Mouse (Mus musculus) kidney, adult 2 months (tissue): Measurements from ENCODE around the gene Zfp687. TPM values are rescaled to one million over a fixed set of nuclear protein-coding genes. Genes with fewer than 3 reads are reported as not detected.

Experiments
- DNase-seq: peaks from one replicate; pipeline ENCODE4 v3.0.0; 2021
- H3K27ac ChIP-seq: fragments of 200-500 bp; 2 replicates; pipeline ENCODE4 v1.5.1; 2012; ENCODE audit warnings: low read depth, low read length, control low read depth, inconsistent platforms; ENCODE audit not compliant: insufficient read depth
- H3K27me3 ChIP-seq: fragments of 200-500 bp; replicated peaks from 2 replicates; pipeline ENCODE4 v1.6.1; 2012; ENCODE audit warnings: mild to moderate bottlenecking, moderate library complexity, low read length, inconsistent platforms; ENCODE audit not compliant: control insufficient read depth, insufficient read depth
- H3K36me3 ChIP-seq: fragments of 200-500 bp; 2 replicates; pipeline ENCODE4 v1.6.1; 2012; ENCODE audit warnings: mild to moderate bottlenecking, moderate library complexity, low read length, inconsistent platforms; ENCODE audit not compliant: control insufficient read depth, insufficient read depth
- H3K4me1 ChIP-seq: fragments of 200-500 bp; 2 replicates; pipeline ENCODE4 v1.6.1; 2011; ENCODE audit warnings: low read length; ENCODE audit not compliant: control insufficient read depth, insufficient read depth
- H3K4me3 ChIP-seq: fragments of 200-500 bp; 2 replicates; pipeline ENCODE4 v1.5.1; 2011; ENCODE audit warnings: mild to moderate bottlenecking, low read depth, low read length, control low read depth; ENCODE audit not compliant: insufficient read depth
- CTCF ChIP-seq: fragments of 200-500 bp; conservative IDR thresholded peaks from 2 replicates; pipeline ENCODE4 v1.5.1; 2011; ENCODE audit warnings: low read depth, mild to moderate bottlenecking, control low read depth, low read length, moderate library complexity, mixed read lengths; ENCODE audit not compliant: insufficient read depth, insufficient read length
- POLR2A ChIP-seq: fragments of 200-500 bp; IDR thresholded peaks from one replicate; pipeline ENCODE4 v1.6.1; 2011; ENCODE audit warnings: low read depth, low read length, control low read depth
- WGBS: fragments of 180-500 bp; shearing (Covaris S2); methylation state at CpG from one replicate; pipeline ENCODE4 v1.1.7; 2018; 5-methylcytosine and 5-hydroxymethylcytosine counted together
- polyA plus RNA-seq: library from polyadenylated mRNA; depleted of rRNA; stranded (reverse); fragments of >200 nt; gene quantifications from 2 replicates; pipeline ENCODE4 v1.2.3, GENCODE M21; 2012

The Zfp687 gene
- polyA plus RNA-seq, 1 experiment = 16.3 TPM

DNA sequence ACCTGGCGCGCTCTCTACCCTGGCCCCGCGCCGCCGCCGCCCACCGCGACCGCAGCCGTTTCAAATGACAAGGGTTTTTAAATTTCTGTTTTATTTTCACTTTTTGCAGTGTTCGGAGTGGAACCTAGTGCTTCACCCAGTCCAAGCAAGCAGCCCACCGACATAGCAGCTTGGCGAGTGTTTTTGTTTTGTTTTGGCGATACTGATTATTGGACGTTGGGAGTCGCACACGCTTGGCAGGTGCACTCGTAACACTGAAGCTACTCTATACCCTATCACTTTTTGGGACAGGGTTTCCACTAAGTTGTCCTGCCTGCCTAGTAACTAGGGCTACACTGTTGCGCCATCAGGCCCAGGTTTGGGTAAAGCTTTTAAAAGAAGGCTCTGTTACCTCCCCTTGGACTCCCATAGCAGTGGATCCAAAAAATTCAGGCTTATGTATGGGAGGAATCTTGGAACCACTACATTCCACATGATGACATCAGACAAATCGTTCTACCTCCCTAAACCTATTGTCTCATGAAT is 1.3 kb upstream of the Zfp687 start:
- Histone ChIP-seq H3K27me3 (no peaks in the 10 kb centered on the region), H3K4me1 (peaks cover 5% of the 10 kb centered on the region; the same call in 1 of the 2 replicates), H3K27ac (peak overlapping the region; percentile 36; the same call in 1 of the 2 replicates), H3K4me3 (peak overlapping the region; percentile 76), H3K36me3 (no peaks in the 10 kb centered on the region)
- TF ChIP-seq POLR2A (no peak), CTCF (no peak)
- WGBS = 6% methylated on average over 21 of the region's 21 CpGs
- no peak for DNase-seq

DNA sequence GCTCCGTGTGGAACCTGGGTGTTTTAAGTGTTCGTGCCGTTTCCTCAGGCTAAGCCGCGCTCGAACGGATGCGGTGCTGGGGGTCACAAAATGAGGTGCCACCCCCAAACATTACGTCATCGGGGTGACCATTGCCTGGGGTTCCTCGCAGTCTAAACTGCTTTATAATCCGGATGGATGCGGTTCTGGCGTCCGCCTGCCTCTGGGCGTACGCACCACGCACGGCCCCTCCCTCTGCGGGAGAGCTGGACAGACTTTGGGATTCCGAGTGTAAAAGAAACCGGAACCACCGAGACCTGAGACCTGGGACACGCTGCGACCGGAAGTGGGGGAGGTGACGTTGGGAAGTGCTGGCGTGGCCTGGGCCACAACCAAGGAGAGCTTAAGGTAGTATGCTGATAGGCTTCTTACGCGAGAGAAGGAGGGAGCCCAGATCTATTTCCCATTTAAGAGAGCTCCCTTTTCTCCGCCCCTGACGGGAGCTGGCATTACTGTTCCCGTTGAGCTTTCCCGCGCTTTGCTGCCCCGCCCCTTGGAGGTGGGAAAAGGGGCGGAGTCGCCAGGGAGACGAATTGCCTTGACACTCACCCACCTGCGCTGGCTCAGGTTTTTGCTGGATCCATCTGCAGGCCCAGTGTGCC is 763 bp upstream of the Zfp687 start:
- Histone ChIP-seq H3K4me1 (peaks cover 5% of the 10 kb centered on the region; the same call in 1 of the 2 replicates), H3K27ac (peak overlapping the region; percentile 93), H3K27me3 (no peaks in the 10 kb centered on the region), H3K4me3 (peak overlapping the region; percentile 76), H3K36me3 (no peaks in the 10 kb centered on the region)
- DNase-seq = peak; percentile 99
- TF ChIP-seq CTCF (0 out of 2 replicates have a peak, but pooled peaks have one; percentile 6), POLR2A (no peak)
- WGBS = 1% methylated on average over 40 of the region's 40 CpGs

DNA sequence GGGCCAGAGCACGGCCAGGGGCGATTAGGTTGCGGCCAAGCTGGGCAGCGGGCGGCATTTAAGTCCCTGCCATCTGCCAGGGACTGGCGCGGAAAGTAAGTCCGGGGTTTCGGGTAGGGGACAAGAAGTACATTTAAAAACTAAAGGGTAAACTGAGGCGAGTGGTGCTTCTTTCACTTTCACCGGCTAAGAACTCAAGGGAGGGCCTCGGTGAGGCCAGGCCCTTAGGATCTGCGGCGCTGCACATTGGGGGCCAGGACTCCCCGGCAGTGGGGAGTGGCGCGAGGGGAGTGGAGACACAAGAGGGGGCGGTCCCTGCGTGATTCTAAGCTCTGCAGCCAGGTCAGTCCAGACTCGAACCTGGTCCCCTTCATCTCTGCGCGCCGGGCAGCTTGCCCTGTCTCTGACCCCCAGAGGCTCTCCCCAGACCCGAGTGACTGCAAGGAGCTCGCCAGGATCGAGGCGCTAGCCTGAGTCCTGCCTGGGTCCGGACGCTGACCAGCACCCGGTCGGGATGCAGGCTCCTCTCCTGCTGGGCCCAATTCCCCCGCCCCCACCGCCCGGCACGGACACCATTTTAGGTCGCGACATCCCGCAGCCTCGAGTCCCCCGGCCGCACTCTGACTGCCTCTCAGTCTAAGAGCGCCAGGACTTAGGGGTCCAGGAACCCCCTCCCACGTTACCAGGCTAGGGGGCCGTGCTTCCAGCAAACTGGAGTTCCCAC is 658 bp downstream of the Zfp687 start:
- TF ChIP-seq POLR2A = no peak
- no peak for TF ChIP-seq CTCF
- DNase-seq = peak; percentile 43
- no peaks in the 10 kb centered on the region for H3K27me3 ChIP-seq
- H3K27ac ChIP-seq = peak overlapping the region; percentile 35; the same call in 1 of the 2 replicates
- WGBS = 2% methylated on average over 44 of the region's 44 CpGs
- peaks cover 5% of the 10 kb centered on the region; the same call in 1 of the 2 replicates for H3K4me1 ChIP-seq
- H3K4me3 ChIP-seq = peak overlapping the region; percentile 65
- H3K36me3 ChIP-seq = no peaks in the 10 kb centered on the region

DNA sequence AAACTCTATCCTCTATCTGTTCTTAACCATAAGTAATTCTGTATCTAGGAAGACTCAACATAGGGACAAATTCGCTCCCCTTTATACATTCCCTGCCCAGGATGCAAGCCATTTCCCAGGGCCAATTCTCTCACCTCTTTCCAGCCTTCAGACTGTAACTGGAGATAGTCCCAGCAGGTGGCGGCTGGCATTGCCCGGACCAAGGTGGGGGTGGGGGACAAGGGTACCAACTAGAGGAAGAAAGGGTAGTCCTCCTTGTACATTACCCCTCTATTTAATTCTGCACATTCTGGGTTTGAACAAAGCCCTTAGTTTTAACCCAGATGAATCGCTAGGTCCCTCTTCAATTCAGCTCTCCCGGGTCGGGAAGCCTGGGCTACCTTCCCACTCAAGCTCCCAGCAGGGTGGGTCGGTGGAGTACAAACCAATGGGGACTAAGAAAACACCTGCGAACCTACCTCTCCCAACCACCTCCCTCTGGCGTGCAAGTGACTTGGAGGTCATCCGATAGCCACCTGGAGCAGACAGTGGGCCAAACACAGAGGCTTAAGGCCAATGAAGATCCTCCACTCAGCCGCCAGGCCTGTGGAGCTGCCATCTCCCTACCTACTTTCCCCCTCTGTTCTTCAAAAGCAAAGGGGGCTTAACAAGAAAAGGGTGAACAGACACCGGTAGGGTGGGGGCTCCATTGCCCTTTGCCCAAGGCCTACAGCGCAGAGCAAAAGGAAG is 1.4 kb downstream of the Zfp687 start:
- DNase-seq = peak; percentile 19
- Histone ChIP-seq H3K36me3 (no peaks in the 10 kb centered on the region), H3K27ac (peak overlapping the region; percentile 35; the same call in 1 of the 2 replicates), H3K4me3 (peak overlapping the region; percentile 65), H3K27me3 (no peaks in the 10 kb centered on the region), H3K4me1 (peaks cover 5% of the 10 kb centered on the region; the same call in 1 of the 2 replicates)
- TF ChIP-seq CTCF (0 out of 2 replicates have a peak, but pooled peaks have one; percentile 26), POLR2A (no peak)
- 23% methylated on average over 13 of the region's 13 CpGs for WGBS

DNA sequence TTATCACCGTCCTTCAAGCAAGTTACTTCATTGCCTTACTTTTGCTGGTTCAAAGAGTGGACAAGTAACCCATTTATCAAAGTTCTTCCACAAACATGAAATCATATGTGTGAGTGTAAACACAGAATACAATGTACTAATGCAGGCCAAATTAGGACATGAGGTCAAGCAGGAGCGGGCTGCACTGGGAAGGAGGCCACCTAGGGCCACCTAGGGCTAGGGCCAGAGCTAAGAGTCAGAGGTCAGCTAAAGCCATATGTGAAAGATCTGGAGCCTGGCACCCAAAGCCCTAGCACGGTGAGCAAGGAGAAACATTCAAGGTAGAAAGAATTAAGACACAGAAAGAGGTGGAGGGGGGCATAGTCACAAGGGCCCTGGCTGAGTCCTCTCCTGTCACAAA is 2.3 kb downstream of the Zfp687 start:
- Histone ChIP-seq H3K27ac (no peak overlapping the region), H3K36me3 (no peaks in the 10 kb centered on the region), H3K4me3 (no peak overlapping the region), H3K27me3 (no peaks in the 10 kb centered on the region), H3K4me1 (peaks cover 5% of the 10 kb centered on the region; the same call in 1 of the 2 replicates)
- TF ChIP-seq POLR2A (no peak), CTCF (no peak)
- WGBS = 80% methylated on average over 3 of the region's 3 CpGs
- DNase-seq = no peak

DNA sequence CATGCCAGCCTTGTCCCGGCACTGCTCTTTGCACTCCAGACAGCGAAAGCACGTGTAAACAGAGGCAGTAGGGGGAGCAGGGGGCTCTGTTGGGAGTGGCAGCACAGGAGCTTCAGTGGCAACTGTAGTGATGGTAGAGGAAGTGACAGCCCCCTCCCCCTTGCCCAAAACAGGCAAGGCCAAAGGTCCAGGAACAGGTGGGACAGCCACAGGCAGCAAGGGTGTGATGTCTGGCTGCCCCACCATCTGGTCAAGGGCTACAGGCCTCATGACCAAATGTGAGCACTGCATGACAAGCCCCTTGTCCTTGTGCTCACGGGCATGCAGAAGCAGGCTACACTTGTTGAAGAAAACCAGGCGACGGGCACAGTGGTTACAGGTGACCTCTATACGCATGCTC is 4.9 kb downstream of the Zfp687 start:
- WGBS = 83% methylated on average over 7 of the region's 7 CpGs
- Histone ChIP-seq H3K27ac (no peak overlapping the region), H3K4me3 (no peak overlapping the region), H3K4me1 (peaks cover 3% of the 10 kb centered on the region; the same call in 1 of the 2 replicates), H3K27me3 (no peaks in the 10 kb centered on the region), H3K36me3 (no peaks in the 10 kb centered on the region)
- TF ChIP-seq POLR2A = no peak
- no peak for TF ChIP-seq CTCF
- DNase-seq = no peak
